Mouse (Mus musculus) heart, postnatal 0 days (tissue): ENCODE data around the gene Gtpbp2.

Source experiments
- CTCF ChIP-seq: IDR thresholded peaks from 2 replicates; pipeline ENCODE4 v1.5.1; 2016; ENCODE audit warnings: antibody characterized with exemption, control low read depth, low read depth
- EP300 ChIP-seq: IDR thresholded peaks from 2 replicates; pipeline ENCODE4 v1.6.1; 2016; ENCODE audit warnings: antibody characterized with exemption, low read depth

DNA sequence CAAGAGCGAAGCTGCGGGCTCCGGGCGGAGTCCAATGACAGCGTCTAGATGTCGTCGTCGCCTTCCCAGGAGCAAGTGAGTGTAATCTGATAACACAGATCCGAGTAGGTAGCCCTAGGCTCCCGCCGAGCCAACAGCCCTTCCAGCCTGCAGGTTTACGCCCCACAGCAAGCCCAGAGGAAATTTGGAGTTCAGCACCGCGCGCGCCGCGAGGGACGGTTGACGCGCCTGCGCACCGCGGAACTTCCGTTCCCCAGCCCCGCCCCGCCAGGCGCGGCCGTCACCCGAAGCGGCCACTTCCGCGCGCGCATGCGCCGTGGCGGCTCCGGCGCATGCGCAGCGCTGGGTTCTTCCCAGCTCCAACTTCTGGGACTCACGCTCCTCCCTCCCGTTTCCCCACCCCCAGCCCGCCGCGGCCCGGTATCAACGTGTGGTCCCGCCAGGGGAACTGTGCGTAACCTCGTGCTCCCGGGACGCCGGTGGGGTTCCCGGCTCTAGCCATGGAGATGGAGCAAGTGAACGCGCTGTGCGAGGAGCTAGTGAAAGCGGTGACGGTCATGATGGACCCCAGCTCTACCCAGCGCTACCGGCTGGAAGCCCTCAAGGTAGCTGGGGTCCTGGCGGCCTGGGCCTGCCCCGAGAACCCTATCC is 41.7 kb downstream of the Gtpbp2 start, which contains the start of the genes Polh and Xpo5:
- TF ChIP-seq CTCF, result no peak
- no peak for TF ChIP-seq EP300
